Mouse (Mus musculus): ENCODE measurements around the gene Ptpdc1. TPM values are rescaled to one million over a fixed set of nuclear protein-coding genes. Genes with fewer than 3 reads are reported as not detected.

Gene Ptpdc1
- polyA plus RNA-seq, 1 experiment from 2014 or later = 15.9 TPM

DNA sequence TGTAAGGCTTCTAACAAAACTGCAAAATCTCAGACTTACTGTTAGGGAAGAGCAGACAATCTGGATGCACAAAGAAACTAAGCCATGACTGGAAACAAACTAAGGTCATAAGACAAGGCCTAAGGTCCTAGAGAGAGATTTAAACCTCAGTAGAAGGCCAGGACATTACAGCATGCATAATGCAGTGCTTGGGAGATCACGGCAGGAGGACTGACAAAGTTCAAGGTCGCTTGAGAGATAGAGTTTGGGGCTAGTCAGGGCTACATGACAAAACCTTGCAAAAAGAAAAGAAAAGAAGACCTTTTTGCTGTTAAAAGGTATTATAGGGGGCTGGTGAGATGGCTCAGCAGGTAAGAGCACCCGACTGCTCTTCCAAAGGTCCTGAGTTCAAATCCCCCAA lies 22.2 kb downstream of the Ptpdc1 start:
- Histone ChIP-seq H3K9ac (no peak overlapping the region), H3K27ac (no peak overlapping the region), H3K4me3 (no peak overlapping the region), H3K36me3 (peaks cover 37% of the 10 kb centered on the region), H3K27me3 (no peaks in the 10 kb centered on the region), H3K4me1 (replicated peaks) (no peaks in the 10 kb centered on the region), H3K9me3 (no peaks in the 10 kb centered on the region), H3K4me2 (no peak overlapping the region)
- no peak for ATAC-seq (ENCODE audit: low FRiP score)
- WGBS = 81% methylated on average over 3 of the region's 3 CpGs

DNA sequence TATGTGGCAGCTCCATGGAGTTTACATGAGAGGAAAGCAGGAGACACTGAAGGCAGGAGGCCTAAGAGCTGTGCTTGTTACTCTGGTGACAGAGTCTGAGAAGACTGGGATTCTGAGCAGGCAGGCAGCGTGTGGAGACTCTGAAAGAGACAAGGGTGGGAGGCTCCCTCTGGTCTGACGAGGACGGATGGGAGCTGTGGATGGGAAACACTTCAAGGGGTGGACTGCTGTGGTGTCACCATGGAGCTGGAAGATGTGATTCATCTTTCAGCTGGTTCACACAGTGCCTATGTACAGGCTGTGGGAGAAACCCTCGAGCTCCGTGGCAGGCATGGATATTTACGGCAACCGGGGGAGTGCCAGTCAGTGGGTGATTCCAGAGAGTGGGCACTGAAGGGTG lies 30.9 kb downstream of the Ptpdc1 start:
- peak; percentile 79 for ATAC-seq (ENCODE audit: low FRiP score)
- Histone ChIP-seq H3K4me2 (peak overlapping the region; percentile 15; the same call in 1 of the 2 replicates), H3K4me1 (replicated peaks) (peaks cover 24% of the 10 kb centered on the region), H3K9me3 (no peaks in the 10 kb centered on the region), H3K4me3 (no peak overlapping the region), H3K27ac (peak overlapping the region; percentile 84), H3K36me3 (peaks cover 33% of the 10 kb centered on the region), H3K9ac (peak overlapping the region; percentile 49), H3K27me3 (no peaks in the 10 kb centered on the region)
- 27% methylated on average over 7 of the region's 7 CpGs for WGBS

DNA sequence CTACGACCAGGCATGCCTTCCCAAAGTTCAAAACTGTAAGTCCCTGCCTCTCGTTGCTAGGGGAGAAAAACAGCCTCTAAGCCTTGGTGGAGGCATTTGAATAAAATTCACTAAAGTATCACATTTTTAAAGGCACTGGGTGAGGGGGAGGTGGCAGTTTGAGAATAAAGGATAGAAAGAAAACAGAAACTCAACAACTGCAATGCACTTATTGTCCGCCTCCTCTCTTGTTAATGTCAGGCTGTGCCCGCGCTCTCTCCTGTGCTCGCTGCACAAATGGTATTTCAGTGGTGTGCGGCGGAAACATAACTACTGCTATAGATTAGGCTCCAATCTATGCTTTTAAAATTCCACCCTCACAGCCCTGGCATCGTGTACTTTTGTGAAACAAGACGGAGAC lies 31.4 kb downstream of the Ptpdc1 start:
- 0 out of 2 replicates have a peak overlapping the region, but pooled peaks have one; percentile 15 for H3K4me2 ChIP-seq
- no peak for ATAC-seq (ENCODE audit: low FRiP score)
- no peak overlapping the region for H3K4me3 ChIP-seq
- peaks cover 37% of the 10 kb centered on the region for H3K36me3 ChIP-seq
- peaks cover 24% of the 10 kb centered on the region for H3K4me1 ChIP-seq (replicated peaks)
- H3K27ac ChIP-seq = peak overlapping the region; percentile 84
- no peaks in the 10 kb centered on the region for H3K27me3 ChIP-seq
- 23% methylated on average over 10 of the region's 10 CpGs for WGBS
- H3K9me3 ChIP-seq = no peaks in the 10 kb centered on the region
- peak overlapping the region; percentile 49 for H3K9ac ChIP-seq

DNA sequence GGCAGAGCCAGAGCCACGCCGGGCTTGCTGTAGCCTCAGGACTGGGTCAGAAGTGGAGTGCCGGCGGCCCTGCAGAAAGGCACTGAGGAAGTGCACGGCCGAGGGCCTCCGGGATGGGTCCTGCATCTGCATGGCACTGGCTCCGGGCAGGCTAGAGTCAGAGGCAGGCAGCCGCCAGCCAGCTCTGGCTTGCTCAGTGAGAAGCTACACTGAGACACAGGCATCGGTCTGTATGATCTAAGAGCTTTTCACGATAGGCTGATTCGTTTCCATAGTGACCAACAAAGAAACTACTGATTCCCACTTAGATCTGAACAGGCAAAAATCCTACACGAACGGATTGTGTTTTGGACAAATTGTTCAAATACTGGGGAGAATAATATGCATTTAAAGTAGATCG lies 32.3 kb downstream of the Ptpdc1 start:
- 27% methylated on average over 15 of the region's 15 CpGs for WGBS
- no peaks in the 10 kb centered on the region for H3K9me3 ChIP-seq

GRCm38 (mm10) chr13:48590743-48591142 lies 34.7 kb downstream of the Ptpdc1 start:
- H3K4me3 ChIP-seq = no peak overlapping the region
- no peak overlapping the region for H3K9ac ChIP-seq
- H3K9me3 ChIP-seq = no peaks in the 10 kb centered on the region
- H3K27ac ChIP-seq = no peak overlapping the region
- ATAC-seq (ENCODE audit: low FRiP score) = no peak
- peaks cover 24% of the 10 kb centered on the region for H3K4me1 ChIP-seq (replicated peaks)
- H3K4me2 ChIP-seq = no peak overlapping the region
- H3K27me3 ChIP-seq = no peaks in the 10 kb centered on the region
- H3K36me3 ChIP-seq = peaks cover 54% of the 10 kb centered on the region

More for the DNA sequence above, 32.3 kb downstream of the Ptpdc1 start:
- peaks cover 43% of the 10 kb centered on the region for H3K36me3 ChIP-seq
- peak overlapping the region; percentile 45 for H3K4me2 ChIP-seq
- H3K4me3 ChIP-seq = peak overlapping the region; percentile 21; the same call in 1 of the 2 replicates
- H3K27me3 ChIP-seq = no peaks in the 10 kb centered on the region
- H3K27ac ChIP-seq = peak overlapping the region; percentile 78
- H3K4me1 ChIP-seq (replicated peaks) = peaks cover 24% of the 10 kb centered on the region
- H3K9ac ChIP-seq = peak overlapping the region; percentile 63
- peak; percentile 84 for ATAC-seq (ENCODE audit: low FRiP score)

DNA sequence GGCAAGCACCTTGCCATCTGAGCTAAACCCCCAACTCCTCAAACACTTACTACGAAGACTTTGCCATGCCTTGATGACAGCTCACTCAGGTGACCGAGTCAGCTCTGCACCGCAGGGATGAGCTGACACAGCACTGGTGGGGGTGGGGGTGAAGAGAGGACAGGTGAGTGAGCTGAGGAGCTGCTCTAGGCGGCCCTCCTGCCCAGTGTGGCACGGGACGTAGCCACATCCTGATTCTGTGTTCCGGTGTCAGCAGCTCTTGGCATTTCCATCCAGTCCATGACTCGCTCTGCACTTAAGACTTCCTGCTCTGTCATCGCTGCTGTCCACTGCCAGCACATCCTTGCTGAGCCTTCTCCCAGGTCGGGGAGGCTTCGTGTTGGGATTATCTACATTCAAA lies 38.1 kb downstream of the Ptpdc1 start:
- Histone ChIP-seq H3K9ac (no peak overlapping the region), H3K36me3 (peaks cover 74% of the 10 kb centered on the region), H3K4me2 (no peak overlapping the region), H3K9me3 (no peaks in the 10 kb centered on the region), H3K27ac (no peak overlapping the region), H3K27me3 (no peaks in the 10 kb centered on the region), H3K4me3 (no peak overlapping the region), H3K4me1 (replicated peaks) (no peaks in the 10 kb centered on the region)
- WGBS = 91% methylated on average over 11 of the region's 11 CpGs
- no peak for ATAC-seq (ENCODE audit: low FRiP score)

- Histone ChIP-seq H3K27me3 (no peaks in the 10 kb centered on the region), H3K4me1 (replicated peaks) (no peaks in the 10 kb centered on the region), H3K27ac (no peak overlapping the region), H3K4me3 (no peak overlapping the region), H3K36me3 (peaks cover 71% of the 10 kb centered on the region), H3K4me2 (no peak overlapping the region), H3K9me3 (no peaks in the 10 kb centered on the region), H3K9ac (no peak overlapping the region)
- 86% methylated on average over 9 of the region's 9 CpGs for WGBS
- ATAC-seq (ENCODE audit: low FRiP score) = no peak
Observed at GRCm38 (mm10) chr13:48586496-48586895, 39.0 kb downstream of the Ptpdc1 start.

- Histone ChIP-seq H3K9ac (no peak overlapping the region), H3K27me3 (no peaks in the 10 kb centered on the region), H3K27ac (no peak overlapping the region), H3K4me1 (replicated peaks) (no peaks in the 10 kb centered on the region), H3K9me3 (no peaks in the 10 kb centered on the region), H3K36me3 (peaks cover 69% of the 10 kb centered on the region), H3K4me3 (no peak overlapping the region), H3K4me2 (no peak overlapping the region)
- 91% methylated on average over 7 of the region's 7 CpGs for WGBS
- no peak for ATAC-seq (ENCODE audit: low FRiP score)
Observed at GRCm38 (mm10) chr13:48585786-48586185, 39.7 kb downstream of the Ptpdc1 start.

DNA sequence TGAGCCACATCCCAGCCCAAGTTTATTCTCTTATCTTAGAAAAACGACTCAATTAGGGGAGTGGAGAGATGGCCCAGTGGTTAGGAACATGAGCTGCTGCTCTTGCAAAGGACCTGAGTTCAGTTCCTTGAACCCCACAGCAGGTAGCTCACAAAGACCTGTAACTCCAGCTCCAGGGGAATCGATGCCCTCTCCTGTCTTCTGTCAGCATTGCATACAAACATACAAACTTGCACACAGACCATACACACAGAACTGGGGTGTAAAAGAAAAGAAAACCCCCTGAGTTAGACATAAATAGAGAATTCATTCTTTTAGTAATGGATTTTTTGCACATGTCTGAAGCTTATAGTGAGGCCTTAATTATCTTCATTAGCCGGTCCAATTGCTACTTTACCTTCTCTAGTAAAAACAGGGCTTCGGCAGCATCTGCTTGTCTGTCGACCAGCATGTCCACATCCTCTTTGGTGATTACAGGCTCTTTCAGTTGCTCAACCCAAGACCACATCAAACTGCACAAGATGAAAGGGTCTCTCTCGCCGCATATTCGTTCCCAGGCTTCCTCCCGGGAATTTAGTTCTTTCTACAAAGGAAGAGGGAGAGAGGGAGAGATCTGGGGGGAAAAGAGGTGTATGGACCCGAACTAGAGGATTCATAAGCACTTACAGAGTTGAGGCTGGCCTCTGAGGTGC lies 42.6 kb downstream of the Ptpdc1 start:
- no peak overlapping the region for H3K4me2 ChIP-seq
- ATAC-seq (ENCODE audit: low FRiP score) = no peak
- H3K27ac ChIP-seq = no peak overlapping the region
- no peak overlapping the region for H3K9ac ChIP-seq
- no peaks in the 10 kb centered on the region for H3K9me3 ChIP-seq
- H3K27me3 ChIP-seq = no peaks in the 10 kb centered on the region
- H3K36me3 ChIP-seq = peaks cover 58% of the 10 kb centered on the region
- WGBS = 77% methylated on average over 10 of the region's 10 CpGs
- H3K4me3 ChIP-seq = no peak overlapping the region
- H3K4me1 ChIP-seq (replicated peaks) = peaks cover 1% of the 10 kb centered on the region; the same call in 1 of the 2 replicates

GRCm38 (mm10) chr13:48578616-48579015 lies 46.8 kb downstream of the Ptpdc1 start:
- Histone ChIP-seq H3K4me3 (no peak overlapping the region), H3K36me3 (peaks cover 28% of the 10 kb centered on the region), H3K9me3 (no peaks in the 10 kb centered on the region), H3K27ac (no peak overlapping the region), H3K4me1 (replicated peaks) (peaks cover 23% of the 10 kb centered on the region), H3K9ac (no peak overlapping the region), H3K4me2 (no peak overlapping the region), H3K27me3 (no peaks in the 10 kb centered on the region)
- 71% methylated on average over 4 of the region's 4 CpGs for whole genome bisulfite sequencing
- no peak for ATAC-seq (ENCODE audit: low FRiP score)

DNA sequence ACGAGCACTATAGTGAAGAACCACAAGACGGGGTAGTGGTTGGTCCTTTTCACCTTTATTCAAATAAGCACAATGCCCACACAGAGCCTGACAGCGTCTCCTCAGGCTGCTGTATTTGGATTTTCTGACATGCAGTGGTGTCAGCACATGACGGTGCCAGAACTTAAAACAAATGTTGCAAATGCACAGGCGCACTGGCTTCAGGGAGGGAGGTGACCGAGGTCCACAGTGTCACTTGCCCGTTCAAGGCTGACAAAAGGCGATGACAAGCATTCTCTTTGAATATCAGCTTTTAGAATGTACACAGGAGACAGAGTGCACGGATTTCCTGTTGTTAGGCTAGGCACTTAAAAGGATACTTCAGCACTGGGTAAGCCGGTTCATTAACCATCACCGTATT lies 47.6 kb downstream of the Ptpdc1 start:
- H3K27me3 ChIP-seq = no peaks in the 10 kb centered on the region

DNA sequence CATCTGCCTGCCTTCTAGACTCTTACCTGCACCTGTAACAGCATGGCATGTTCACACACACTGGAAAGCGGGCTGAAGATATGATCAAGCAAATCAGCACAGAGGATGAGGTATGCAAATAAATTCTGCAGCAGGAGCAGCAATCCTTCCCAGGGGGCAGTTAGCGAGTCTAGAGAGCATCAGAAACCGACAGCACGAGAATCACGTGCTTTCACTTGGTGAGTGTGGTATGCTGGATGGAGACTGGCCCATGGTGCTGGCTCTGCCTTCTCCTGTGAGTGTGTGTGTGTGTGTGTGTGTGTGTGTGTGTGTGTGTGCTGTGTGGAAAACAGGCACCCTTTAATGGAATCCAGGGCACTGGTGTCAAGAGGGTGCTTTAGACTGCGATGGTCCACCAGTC lies 48.5 kb downstream of the Ptpdc1 start:
- 61% methylated on average over 6 of the region's 6 CpGs for WGBS
- 0 out of 2 replicates have a peak, but pooled peaks have one; percentile 21 for ATAC-seq (ENCODE audit: low FRiP score)
- H3K27me3 ChIP-seq = no peaks in the 10 kb centered on the region

More for the DNA sequence above, 47.6 kb downstream of the Ptpdc1 start:
- Histone ChIP-seq H3K4me1 (replicated peaks) (peaks cover 26% of the 10 kb centered on the region), H3K27ac (no peak overlapping the region), H3K36me3 (peaks cover 23% of the 10 kb centered on the region), H3K4me3 (no peak overlapping the region), H3K9ac (no peak overlapping the region), H3K9me3 (no peaks in the 10 kb centered on the region), H3K4me2 (no peak overlapping the region)
- 59% methylated on average over 11 of the region's 11 CpGs for WGBS
- no peak for ATAC-seq (ENCODE audit: low FRiP score)

DNA sequence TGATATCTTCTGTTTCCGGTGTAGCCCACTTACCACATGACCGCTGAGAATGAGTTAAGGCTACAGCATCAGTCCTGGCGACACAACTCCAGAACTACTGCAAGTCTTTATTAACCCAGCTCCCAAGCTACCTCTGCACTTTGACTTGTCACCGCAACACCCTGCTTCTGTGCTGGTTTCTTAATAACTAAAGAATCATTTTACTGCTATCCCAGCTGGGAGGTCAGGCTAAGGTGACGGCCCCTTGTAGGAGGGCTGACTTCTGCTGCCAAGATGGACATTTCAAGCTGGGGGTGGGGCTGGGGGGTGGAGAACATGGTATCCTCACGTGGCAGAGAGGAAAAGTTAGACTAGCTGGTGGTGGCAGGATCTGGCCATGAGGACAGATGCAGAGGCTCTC lies 50.7 kb downstream of the Ptpdc1 start:
- no peaks in the 10 kb centered on the region for H3K27me3 ChIP-seq
- H3K9me3 ChIP-seq = no peaks in the 10 kb centered on the region
- no peak overlapping the region for H3K4me2 ChIP-seq
- H3K9ac ChIP-seq = no peak overlapping the region
- ATAC-seq (ENCODE audit: low FRiP score) = no peak
- WGBS = 75% methylated on average over 6 of the region's 6 CpGs
- peaks cover 26% of the 10 kb centered on the region for H3K4me1 ChIP-seq (replicated peaks)
- no peak overlapping the region for H3K4me3 ChIP-seq
- H3K36me3 ChIP-seq = peaks cover 5% of the 10 kb centered on the region
- no peak overlapping the region for H3K27ac ChIP-seq

More for the DNA sequence above, 48.5 kb downstream of the Ptpdc1 start:
- Histone ChIP-seq H3K4me1 (replicated peaks) (peaks cover 26% of the 10 kb centered on the region), H3K4me3 (no peak overlapping the region), H3K9me3 (no peaks in the 10 kb centered on the region), H3K4me2 (no peak overlapping the region), H3K36me3 (peaks cover 16% of the 10 kb centered on the region), H3K27ac (no peak overlapping the region), H3K9ac (peak overlapping the region; percentile 53)
